Mouse (Mus musculus) stomach, postnatal 0 days (tissue): ENCODE measurements around the gene Timp4. TPM values are rescaled to one million over a fixed set of nuclear protein-coding genes. Genes with fewer than 3 reads are reported as not detected.

Experiments used
- ATAC-seq: fragments of 200-750 bp; cut with Nextera tagmentation; 2 replicates; pipeline ENCODE4 v1.8.0; 2017; ENCODE audit not compliant: low FRiP score, low TSS enrichment
- DNase-seq: peaks from one replicate; pipeline ENCODE4 v3.0.0-alpha.2; 2016; ENCODE audit warnings: low spot score
- H3K27ac ChIP-seq: fragments of 300-500 bp; sonication (generic); replicated peaks from 2 replicates; pipeline ENCODE4 v1.5.1; 2014; ENCODE audit warnings: mild to moderate bottlenecking, control low read depth
- H3K27me3 ChIP-seq: fragments of 300-500 bp; sonication (generic); 2 replicates; pipeline ENCODE4 v1.6.1; 2014; ENCODE audit warnings: low read length; ENCODE audit not compliant: control insufficient read depth, insufficient read depth
- H3K36me3 ChIP-seq: fragments of 300-500 bp; sonication (generic); 2 replicates; pipeline ENCODE4 v1.6.1; 2014; ENCODE audit warnings: low read length, mixed read lengths; ENCODE audit not compliant: control insufficient read depth, insufficient read depth
- H3K4me1 ChIP-seq: fragments of 300-500 bp; sonication (generic); replicated peaks from 2 replicates; pipeline ENCODE4 v1.6.1; 2014; ENCODE audit warnings: antibody characterized with exemption; ENCODE audit not compliant: control insufficient read depth, insufficient read depth
- H3K4me2 ChIP-seq: fragments of 300-500 bp; sonication (generic); replicated peaks from 2 replicates; pipeline ENCODE4 v1.6.1; 2014; ENCODE audit warnings: low read depth, mild to moderate bottlenecking, control low read depth, moderate library complexity
- H3K4me3 ChIP-seq: fragments of 300-500 bp; sonication (generic); 2 replicates; pipeline ENCODE4 v1.5.1; 2014; ENCODE audit warnings: low read depth, low read length, control low read depth
- H3K9ac ChIP-seq: fragments of 300-500 bp; sonication (generic); 2 replicates; pipeline ENCODE4 v1.6.1; 2014; ENCODE audit warnings: mild to moderate bottlenecking, low read length, control low read depth, mixed read lengths
- H3K9me3 ChIP-seq: fragments of 300-500 bp; sonication (generic); 2 replicates; pipeline ENCODE4 v1.6.1; 2016; ENCODE audit warnings: low read length; ENCODE audit not compliant: control insufficient read depth
- CTCF ChIP-seq: IDR thresholded peaks from 2 replicates; pipeline ENCODE4 v1.5.1; 2016; ENCODE audit warnings: antibody characterized with exemption, low read depth, mild to moderate bottlenecking, moderate library complexity
- EP300 ChIP-seq: optimal IDR thresholded peaks from 2 replicates; pipeline ENCODE3; 2016; ENCODE audit warnings: antibody characterized with exemption
- WGBS: fragments of 180-500 bp; shearing (Covaris S2); extraction: QIAGEN DNeasy Blood & Tissue Kit; methylation state at CpG from one replicate; pipeline ENCODE4 v1.1.7; 2014; 5-methylcytosine and 5-hydroxymethylcytosine counted together
- polyA plus RNA-seq: library from polyadenylated mRNA; unstranded; fragments of >200 nt; fragmentation: Nextera tagmentation; extraction: Ambion mirVana; gene quantifications from 2 replicates; pipeline ENCODE4 v1.2.1, GENCODE M21; 2015

Gene Timp4
- polyA plus RNA-seq, 1 experiment from 2014 or later = 1.0 TPM

GRCm38 (mm10) chr6:115268551-115269385, 16.8 kb upstream of the Timp4 start:
- H3K9me3 ChIP-seq = no peaks in the 10 kb centered on the region
- no peak overlapping the region for H3K9ac ChIP-seq
- no peak overlapping the region for H3K27ac ChIP-seq
- H3K36me3 ChIP-seq = no peaks in the 10 kb centered on the region
- H3K27me3 ChIP-seq = no peaks in the 10 kb centered on the region
- TF ChIP-seq CTCF = no peak
- TF ChIP-seq EP300 = no peak
- H3K4me2 ChIP-seq = no peak overlapping the region
- DNase-seq (no peak), ATAC-seq (no peak)
- WGBS = 70% methylated on average over 10 of the region's 10 CpGs
- H3K4me1 ChIP-seq = no peaks in the 10 kb centered on the region
- no peak overlapping the region for H3K4me3 ChIP-seq

DNA sequence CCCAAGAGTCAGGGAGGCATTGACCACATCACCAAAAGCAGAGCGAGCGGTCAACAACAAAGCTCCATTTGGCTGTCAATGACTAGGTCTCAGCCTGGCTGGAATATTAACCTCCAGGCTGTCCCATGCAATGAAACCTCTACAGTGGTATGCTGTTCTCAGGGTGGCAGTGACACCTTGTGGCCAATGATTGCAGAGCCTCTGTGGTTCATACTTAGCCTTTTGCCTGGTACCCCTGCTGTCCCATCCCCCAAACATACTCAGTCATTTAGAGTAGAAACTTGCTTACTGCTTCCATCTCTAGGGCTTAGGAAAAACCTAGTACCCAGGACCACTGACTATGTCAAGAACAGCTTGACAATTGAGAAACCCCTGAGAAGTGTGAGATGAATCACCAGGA, 15.9 kb upstream of the Timp4 start:
- Histone ChIP-seq H3K4me2 (no peak overlapping the region), H3K36me3 (no peaks in the 10 kb centered on the region; the same call in 1 of the 2 replicates), H3K4me3 (no peak overlapping the region), H3K9me3 (no peaks in the 10 kb centered on the region), H3K27ac (no peak overlapping the region), H3K27me3 (no peaks in the 10 kb centered on the region), H3K4me1 (no peaks in the 10 kb centered on the region), H3K9ac (no peak overlapping the region)
- 49% methylated on average over 2 of the region's 2 CpGs for WGBS
- ATAC-seq (peak; percentile 77), DNase-seq (peak; percentile 81)
- peak; percentile 98 for TF ChIP-seq CTCF
- no peak for TF ChIP-seq EP300

DNA sequence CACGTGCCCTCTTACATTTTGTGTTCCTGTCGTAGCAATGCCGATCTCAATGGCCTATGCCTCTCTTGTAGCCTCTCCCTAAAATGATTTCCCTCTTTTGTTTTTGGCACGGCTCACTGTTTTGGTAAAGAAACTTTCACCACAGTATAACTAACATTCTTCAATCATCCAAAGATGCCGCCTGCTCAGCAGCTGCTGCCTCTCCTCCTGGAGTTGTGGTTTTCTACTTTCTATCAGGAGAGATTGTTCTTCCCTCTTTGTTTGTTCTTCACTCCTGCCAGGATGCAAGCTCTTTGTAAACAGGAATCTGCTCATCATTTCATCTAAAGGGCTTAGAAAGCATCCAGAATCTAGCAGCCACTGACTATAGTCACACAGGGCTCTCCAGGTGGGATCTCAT, 14.8 kb upstream of the Timp4 start:
- WGBS = 72% methylated on average over 5 of the region's 5 CpGs
- H3K9ac ChIP-seq = no peak overlapping the region

GRCm38 (mm10) chr6:115260507-115260906, 8.5 kb upstream of the Timp4 start:
- Histone ChIP-seq H3K27ac (no peak overlapping the region), H3K9ac (no peak overlapping the region), H3K27me3 (no peaks in the 10 kb centered on the region), H3K4me3 (no peak overlapping the region), H3K4me2 (no peak overlapping the region), H3K9me3 (no peaks in the 10 kb centered on the region), H3K36me3 (no peaks in the 10 kb centered on the region; the same call in 1 of the 2 replicates), H3K4me1 (no peaks in the 10 kb centered on the region)
- 85% methylated on average over 3 of the region's 3 CpGs for WGBS
- DNase-seq = no peak
- ATAC-seq = no peak
- TF ChIP-seq EP300 (no peak), CTCF (no peak)

More for the DNA sequence above, 14.8 kb upstream of the Timp4 start:
- DNase-seq (no peak), ATAC-seq (no peak)
- no peaks in the 10 kb centered on the region for H3K27me3 ChIP-seq
- TF ChIP-seq CTCF (no peak), EP300 (no peak)
- H3K36me3 ChIP-seq = no peaks in the 10 kb centered on the region; the same call in 1 of the 2 replicates
- H3K9me3 ChIP-seq = no peaks in the 10 kb centered on the region
- H3K4me1 ChIP-seq = no peaks in the 10 kb centered on the region
- no peak overlapping the region for H3K4me3 ChIP-seq
- H3K4me2 ChIP-seq = no peak overlapping the region
- H3K27ac ChIP-seq = no peak overlapping the region

- H3K9me3 ChIP-seq = no peaks in the 10 kb centered on the region
- H3K36me3 ChIP-seq = no peaks in the 10 kb centered on the region
- H3K9ac ChIP-seq = no peak overlapping the region
- no peak overlapping the region for H3K4me2 ChIP-seq
- DNase-seq (no peak), ATAC-seq (no peak)
- TF ChIP-seq EP300 = no peak
- no peak for TF ChIP-seq CTCF
- WGBS = 56% methylated on average over 3 of the region's 3 CpGs
- H3K4me3 ChIP-seq = no peak overlapping the region
- no peaks in the 10 kb centered on the region for H3K27me3 ChIP-seq
- H3K4me1 ChIP-seq = 0 out of 2 replicates have a peak, but pooled peaks cover 2% of the 10 kb centered on the region
- no peak overlapping the region for H3K27ac ChIP-seq
These were observed 3.2 kb upstream of the Timp4 start for GRCm38 (mm10) chr6:115255171-115255570.

DNA sequence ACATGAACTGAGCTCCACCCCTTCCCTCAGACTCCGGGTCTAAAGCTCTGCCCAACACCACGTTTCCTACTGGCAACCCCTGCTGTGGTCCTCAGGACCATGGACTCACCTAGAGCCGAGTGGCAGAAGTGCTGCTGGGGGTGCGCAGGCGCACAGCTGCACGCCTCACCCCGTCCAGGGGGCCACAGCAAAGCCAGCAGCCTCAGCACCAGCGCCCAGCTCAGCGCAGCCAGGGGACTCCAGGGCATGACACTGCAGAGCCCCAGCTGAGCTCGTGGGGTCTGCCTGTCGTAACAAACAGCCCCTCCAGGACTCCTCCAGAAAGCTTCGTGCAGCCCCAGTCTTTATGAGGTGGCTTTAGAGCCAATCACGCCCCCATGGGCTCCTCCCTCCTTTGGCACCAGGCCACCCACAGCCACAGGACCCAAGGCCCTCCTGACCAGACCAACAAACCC, 447 bp downstream of the Timp4 start:
- H3K36me3 ChIP-seq = no peaks in the 10 kb centered on the region
- no peaks in the 10 kb centered on the region for H3K9me3 ChIP-seq
- TF ChIP-seq EP300 = no peak
- no peak for TF ChIP-seq CTCF
- WGBS = 7% methylated on average over 13 of the region's 13 CpGs
- ATAC-seq (peak; percentile 64), DNase-seq (peak; percentile 62)
- H3K4me3 ChIP-seq = no peak overlapping the region
- H3K9ac ChIP-seq = no peak overlapping the region; the same call in 1 of the 2 replicates
- H3K4me1 ChIP-seq = 0 out of 2 replicates have a peak, but pooled peaks cover 2% of the 10 kb centered on the region
- H3K4me2 ChIP-seq = peak overlapping the region; percentile 54
- H3K27me3 ChIP-seq = no peaks in the 10 kb centered on the region
- H3K27ac ChIP-seq = no peak overlapping the region
